Mouse (Mus musculus) layer of hippocampus, adult 8-10 months (tissue): ENCODE results near the gene Cryaa. TPM values are rescaled to one million over a fixed set of nuclear protein-coding genes. Genes with fewer than 3 reads are reported as not detected.

Experiments used
- DNase-seq, 2 experiments: peaks; one replicate each; pipeline ENCODE4 v3.0.0; 2022; ENCODE audit warnings: low spot score in 2 of 2
- total RNA-seq, 4 experiments: library from RNA; stranded (reverse); gene quantifications; 2 replicates each; pipeline ENCODE4 v1.2.4; 2022

Cryaa gene
- total RNA-seq, 4 experiments from 2014 or later = 0.52 TPM; not detected in 3

DNA sequence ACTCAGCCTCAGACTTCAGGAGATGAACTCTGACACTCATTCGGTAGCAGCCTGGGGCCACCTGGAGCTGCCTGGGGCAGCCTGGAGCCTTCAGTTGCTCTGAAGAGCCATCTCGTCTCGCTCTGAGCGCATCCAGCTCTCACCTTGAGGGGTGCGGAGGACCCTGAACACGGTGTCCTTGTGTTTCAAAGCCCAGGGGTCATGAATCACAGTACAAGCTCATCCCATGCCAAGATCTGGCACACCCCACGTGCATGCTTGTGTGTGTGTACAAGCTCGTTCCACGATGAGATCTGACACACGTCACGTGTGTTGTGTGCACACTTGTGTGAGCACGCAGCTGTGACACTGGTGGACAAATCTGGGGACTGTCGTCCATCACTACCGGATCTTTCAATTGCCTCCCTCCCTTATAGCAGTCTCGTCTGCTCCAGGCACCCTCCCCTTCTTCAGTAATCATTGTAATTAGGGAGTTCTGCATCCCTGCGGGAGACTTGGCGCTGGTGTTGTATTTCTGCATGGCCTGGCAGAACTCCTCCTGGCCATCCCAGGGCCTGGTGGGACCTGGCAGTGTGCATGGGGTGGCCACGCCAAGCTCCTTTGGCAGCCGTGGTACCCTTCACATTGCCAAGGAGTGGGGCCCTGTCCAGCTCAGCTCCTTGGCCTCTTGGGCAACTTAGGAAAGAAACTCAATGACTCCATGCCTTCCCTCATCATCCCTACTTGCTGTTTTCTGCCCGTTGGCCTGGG, 27.8 kb downstream of the Cryaa start:
- peak; percentile 58 to 64 for DNase-seq

DNA sequence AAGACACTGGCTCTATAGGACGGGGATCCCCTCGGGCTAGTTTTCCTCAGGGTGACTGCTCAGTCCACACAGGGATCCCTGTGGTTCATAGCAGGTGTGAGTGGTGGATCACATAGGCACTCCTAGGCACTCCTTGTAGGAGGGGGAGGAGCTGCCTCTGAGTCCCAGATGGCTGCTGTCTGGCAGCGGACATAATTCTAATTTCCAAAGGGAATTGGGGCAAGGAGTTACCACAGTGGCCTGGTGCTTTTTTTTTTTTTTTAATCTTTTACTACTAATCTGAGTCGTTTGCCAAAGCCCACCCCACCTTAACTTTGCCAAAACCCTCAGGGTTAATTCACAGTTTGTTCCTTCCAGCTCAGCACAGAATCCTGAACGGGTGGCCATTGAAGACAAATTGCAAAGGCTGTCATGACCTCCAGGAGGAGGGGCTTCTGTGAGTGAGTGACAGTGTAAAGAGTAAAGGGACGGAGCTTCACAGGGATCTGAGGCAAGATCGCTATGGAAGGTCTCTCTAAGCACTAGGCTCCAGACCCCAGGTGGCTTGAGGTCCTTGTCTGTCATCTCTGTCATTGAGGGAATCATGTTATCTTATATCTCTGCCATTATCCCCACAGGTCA, 31.6 kb downstream of the Cryaa start:
- DNase-seq = no peak

DNA sequence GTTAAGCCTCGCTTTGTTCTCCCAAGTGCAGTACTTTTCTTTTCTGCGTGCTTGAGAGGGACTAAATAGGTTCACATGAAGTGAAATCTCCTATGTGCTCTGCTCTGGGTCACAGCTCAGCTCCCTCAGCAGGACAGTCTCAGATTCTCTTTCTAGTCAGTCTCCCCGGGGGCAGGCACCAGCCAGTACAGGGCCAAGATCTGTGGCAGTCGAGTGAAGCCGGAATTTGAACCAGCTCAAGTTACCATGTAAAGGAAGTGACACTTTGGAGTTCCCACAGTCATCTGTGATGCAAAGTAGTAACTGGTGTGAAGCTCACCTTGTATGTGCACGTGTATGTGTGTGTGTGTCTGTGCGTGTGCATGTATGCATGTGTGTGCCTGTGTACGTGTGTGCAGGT, 32.8 kb downstream of the Cryaa start:
- DNase-seq = no peak

DNA sequence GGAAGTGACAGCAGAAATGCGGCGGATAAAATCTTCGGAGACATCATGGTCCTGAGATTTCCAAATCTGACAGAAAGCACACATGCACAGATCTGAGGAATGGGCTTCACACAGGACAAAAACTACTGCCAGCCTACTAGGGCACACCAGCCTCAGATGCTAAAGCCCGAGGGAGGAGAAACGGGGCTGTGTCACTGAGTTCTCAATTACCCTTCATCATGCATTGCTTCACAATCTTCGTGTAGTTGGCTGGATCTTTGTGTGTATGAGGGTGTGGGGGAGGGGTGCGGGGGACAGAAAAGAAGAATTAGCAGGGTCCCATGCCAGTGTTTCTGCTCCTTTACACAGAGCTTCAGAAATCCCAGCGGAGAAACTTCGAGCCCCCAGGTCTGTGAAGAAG, 36.1 kb downstream of the Cryaa start:
- DNase-seq = no peak

DNA sequence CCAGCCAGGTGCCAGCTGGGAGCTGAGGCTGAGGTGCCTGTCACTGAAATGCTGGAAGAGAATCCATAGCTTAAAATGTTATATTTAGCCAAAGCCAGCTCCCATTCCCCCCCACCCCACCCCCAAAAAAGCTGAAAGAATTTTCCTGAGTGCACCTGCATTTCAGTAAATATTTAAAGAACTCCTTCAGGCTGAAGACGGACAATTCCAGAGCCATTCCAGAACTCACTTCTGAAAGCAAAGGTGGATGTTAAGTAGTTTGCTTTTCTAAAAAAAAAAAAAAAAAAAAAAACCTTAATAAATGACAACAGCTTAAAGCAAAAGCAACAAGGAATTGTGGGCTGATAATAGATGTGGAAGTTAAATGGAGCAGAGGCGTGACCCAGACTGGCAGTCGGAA, 36.5 kb downstream of the Cryaa start:
- DNase-seq = no peak

DNA sequence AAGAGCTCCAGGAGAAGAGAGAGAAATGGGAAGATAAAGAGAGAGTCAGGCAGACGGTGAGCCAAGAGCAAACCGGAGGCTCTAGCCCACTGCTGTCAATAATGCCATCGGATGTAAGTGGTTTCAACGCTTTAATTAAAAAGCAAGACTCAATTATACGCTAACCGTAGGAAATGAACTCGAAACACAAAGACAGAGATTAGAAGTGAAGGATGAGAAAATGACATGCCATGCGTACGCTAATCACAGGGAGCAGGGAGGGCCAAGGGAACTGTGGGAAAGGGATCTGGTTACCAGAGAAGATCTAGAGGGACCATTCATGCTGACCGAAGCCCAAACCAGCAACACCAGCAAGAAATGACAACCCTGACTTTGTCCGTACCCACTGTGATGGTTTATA, 37.4 kb downstream of the Cryaa start:
- no peak for DNase-seq

DNA sequence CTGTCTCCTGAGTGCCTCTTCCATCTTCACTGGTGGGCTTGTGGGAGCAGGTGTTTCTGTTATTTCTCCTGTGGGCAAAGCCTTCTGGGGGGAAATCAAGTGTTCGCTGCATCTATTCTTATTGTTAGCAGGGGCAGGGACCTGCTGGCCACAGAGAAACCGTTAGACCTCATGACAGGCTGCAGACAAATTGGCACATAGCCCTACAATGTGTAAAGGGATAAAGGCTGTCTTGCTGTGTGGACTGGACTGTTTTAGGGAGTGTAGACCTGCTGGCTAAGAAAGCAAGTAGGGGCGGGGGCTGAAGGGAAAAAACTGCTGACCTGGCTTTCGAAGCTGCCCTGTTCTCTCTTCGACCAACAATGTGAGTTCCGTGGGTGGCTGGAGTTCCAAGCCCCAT, 44.0 kb downstream of the Cryaa start:
- no peak for DNase-seq

DNA sequence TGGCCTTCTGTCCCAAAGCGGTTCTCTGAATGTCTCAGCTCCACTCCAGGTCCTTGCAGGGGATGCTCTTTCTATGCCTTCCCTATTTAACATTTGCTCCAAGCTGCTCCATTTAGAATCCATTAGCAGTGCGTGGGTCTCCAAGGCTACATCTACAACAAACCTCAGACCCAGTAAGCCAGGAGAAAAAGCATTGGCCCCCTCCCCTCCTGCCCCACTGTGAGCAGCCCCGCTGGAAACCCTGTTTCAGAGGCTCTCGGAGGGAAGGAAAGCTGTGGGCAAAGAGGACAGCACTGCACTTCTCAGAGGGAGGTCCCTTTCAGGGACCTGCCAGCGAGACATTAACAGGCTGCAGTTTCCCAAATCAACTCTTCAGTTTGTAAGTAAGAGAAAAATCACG, 47.8 kb downstream of the Cryaa start:
- DNase-seq = no peak

DNA sequence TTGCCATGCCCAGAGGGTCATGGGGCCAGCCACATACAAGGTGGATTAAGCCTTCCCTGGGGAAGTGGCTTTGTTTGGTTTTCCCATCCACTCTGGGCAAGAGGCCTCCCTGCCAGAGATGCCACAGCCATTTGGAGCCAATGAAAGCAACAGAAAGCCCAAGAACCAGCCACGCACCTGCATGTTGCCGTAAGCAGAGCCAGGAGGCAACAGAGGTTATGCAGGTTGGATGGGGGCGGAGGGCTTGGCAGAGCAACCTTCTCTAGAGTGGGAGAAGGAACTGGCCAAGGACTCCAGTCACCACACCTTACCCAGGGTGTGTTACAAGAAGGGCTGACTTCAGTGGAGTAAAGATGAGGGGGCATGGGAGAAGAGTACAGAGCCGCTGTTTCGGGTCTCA, 48.6 kb downstream of the Cryaa start:
- no peak for DNase-seq

DNA sequence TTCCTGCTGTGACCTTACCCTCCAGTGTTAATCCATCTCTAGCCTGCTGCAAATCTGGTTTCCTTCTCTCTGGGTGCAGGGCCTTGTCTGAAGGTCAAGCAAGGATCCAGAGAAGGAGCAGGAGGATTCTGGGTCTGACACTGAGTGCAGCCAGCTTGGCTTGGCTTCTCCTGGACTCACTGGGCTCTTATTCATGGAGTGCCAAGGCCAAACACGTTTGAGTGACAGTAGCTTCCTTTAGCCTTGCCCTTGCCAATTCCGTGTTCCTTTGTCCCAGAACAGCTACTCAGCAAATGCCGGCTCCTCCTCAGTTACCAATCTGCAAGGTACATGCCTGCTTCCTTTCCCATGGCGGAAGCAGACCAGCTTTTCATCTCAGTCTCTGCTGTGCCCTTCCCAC, 49.6 kb downstream of the Cryaa start:
- peak in 1 of 2 experiments; percentile 30 for DNase-seq

DNA sequence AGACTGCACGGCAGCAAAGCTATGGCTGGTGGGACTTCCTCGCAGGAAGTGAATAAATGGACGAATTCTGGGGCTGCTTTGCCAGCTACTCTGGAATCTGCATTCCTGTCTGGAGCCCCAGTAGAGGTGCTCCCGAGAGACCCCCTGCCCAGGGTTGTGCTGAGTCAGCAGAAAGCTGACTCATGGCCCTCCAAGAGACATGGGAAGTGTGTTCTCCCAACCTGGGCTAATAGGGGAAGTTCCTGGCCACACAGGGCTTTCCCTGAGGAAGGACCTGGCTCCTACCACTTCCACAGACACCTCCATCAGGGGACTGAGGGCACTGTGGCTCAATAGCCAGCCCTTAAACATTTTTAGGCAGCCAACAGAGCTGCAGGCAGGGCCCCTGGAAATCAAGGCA, 50.4 kb downstream of the Cryaa start:
- no peak for DNase-seq

DNA sequence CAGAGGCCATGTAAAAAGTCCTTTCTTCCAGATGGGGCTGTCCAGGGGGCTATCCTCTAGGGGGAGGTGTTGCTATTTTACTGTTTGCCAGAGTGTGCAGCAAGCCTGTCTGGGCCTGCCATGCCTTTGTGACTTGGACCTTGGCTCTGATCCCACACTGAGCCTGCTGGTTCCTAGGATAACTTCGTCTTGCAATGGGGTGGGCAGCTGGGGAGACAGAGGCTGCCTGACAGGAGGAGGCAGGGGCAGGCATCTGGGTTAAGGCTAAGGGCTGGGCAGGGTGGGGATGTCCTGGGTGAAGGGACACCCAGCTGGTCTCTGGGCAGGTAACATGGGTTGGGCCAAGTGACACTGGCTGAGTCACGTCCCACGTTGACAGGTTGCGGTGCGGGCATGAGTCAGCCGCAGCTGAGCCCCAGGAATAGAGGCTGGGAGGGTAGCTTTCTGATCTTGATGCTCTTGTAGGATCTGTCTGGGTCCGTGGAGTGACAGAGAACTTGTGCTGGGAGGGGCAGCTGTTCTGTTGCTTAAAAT, 51.4 kb downstream of the Cryaa start:
- DNase-seq = no peak

DNA sequence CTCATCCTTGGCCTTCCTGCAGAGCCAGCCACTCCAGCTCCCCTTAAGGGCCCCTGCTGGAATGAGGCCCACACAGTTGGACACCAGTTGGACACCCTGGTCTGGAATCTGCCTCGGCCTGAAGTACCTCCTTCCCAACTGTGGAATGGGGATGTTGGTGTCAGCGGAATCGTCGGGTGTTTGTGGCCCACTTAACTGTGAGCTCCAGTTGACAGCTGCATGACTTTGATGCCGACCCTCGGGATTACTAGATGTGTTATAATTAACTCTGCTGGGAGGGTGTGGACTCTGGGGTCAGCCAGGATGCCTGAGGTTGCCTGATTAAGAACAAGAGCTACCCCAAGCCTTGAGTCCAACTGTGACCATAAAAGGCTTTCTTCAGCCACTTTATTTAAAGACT, 53.4 kb downstream of the Cryaa start:
- DNase-seq = no peak

Other genes with a start within 250 kb of the Cryaa start
- gene Wdr4, start 157.8 kb upstream of the Cryaa start, total RNA-seq = 10 to 100 TPM; 20.3 to 32.1 (median 23.7) TPM
- 100 to 1,000 TPM; 239 to 270 (median 244) TPM for gene Ndufv3, start 157.7 kb upstream of the Cryaa start, total RNA-seq
- gene Pknox1, start 113.1 kb upstream of the Cryaa start, total RNA-seq = 10 to 100 TPM; 12.9 to 17.5 (median 15.9) TPM
- gene Cbs, start 40.6 kb upstream of the Cryaa start, total RNA-seq = 10 to 100 TPM; 39.6 to 74.8 (median 49.2) TPM
- gene U2af1, start 18.9 kb upstream of the Cryaa start, total RNA-seq = 100 to 1,000 TPM; 115 to 134 (median 125) TPM
- gene Sik1, start 178.0 kb downstream of the Cryaa start, total RNA-seq = 10 to 100 TPM; 13.2 to 22.2 (median 15.4) TPM